Mouse (Mus musculus) intestine, embryonic 14.5 days (tissue): ENCODE data around the gene Anxa3. TPM values are rescaled to one million over a fixed set of nuclear protein-coding genes. Genes with fewer than 3 reads are reported as not detected.

ENCODE experiments used
- ATAC-seq: fragments of 200-750 bp; cut with Nextera tagmentation; replicated peaks from 2 replicates; pipeline ENCODE4 v1.8.0; 2017; ENCODE audit warnings: low read depth, moderate number of reproducible peaks, moderate TSS enrichment, moderate library complexity; ENCODE audit not compliant: low FRiP score, low TSS enrichment
- DNase-seq: peaks from one replicate; pipeline ENCODE4 v3.0.0-alpha.2; 2018; ENCODE audit warnings: low spot score
- H3K27ac ChIP-seq: fragments of 300-500 bp; sonication (generic); 2 replicates; pipeline ENCODE4 v1.5.1; 2014; ENCODE audit warnings: low read depth, mild to moderate bottlenecking, control low read depth
- H3K27me3 ChIP-seq: fragments of 300-500 bp; sonication (generic); replicated peaks from 2 replicates; pipeline ENCODE4 v1.6.1; 2014; ENCODE audit warnings: low read length, control low read depth; ENCODE audit not compliant: control insufficient read depth, insufficient read depth
- H3K36me3 ChIP-seq: fragments of 300-500 bp; sonication (generic); 2 replicates; pipeline ENCODE4 v1.6.1; 2014; ENCODE audit warnings: low read length, control low read depth; ENCODE audit not compliant: control insufficient read depth, insufficient read depth
- H3K4me1 ChIP-seq: fragments of 300-500 bp; sonication (generic); replicated peaks from 2 replicates; pipeline ENCODE4 v1.6.1; 2014; ENCODE audit warnings: low read length, control low read depth, mixed read lengths; ENCODE audit not compliant: control insufficient read depth, insufficient read depth
- H3K4me2 ChIP-seq: fragments of 300-500 bp; sonication (generic); 2 replicates; pipeline ENCODE4 v1.6.1; 2014; ENCODE audit warnings: low read length
- H3K4me3 ChIP-seq: fragments of 300-500 bp; sonication (generic); 2 replicates; pipeline ENCODE4 v1.5.1; 2014; ENCODE audit warnings: low read depth, low read length, control low read depth, mixed read lengths
- H3K9ac ChIP-seq: fragments of 300-500 bp; sonication (generic); 2 replicates; pipeline ENCODE4 v1.6.1; 2014; ENCODE audit warnings: mild to moderate bottlenecking, low read length
- H3K9me3 ChIP-seq: fragments of 300-500 bp; sonication (generic); 2 replicates; pipeline ENCODE4 v1.6.1; 2016; ENCODE audit warnings: low read length, control low read depth; ENCODE audit not compliant: control insufficient read depth
- WGBS: fragments of 180-500 bp; shearing (Covaris S2); extraction: QIAGEN DNeasy Blood & Tissue Kit; methylation state at CpG from one replicate; pipeline ENCODE4 v1.1.7; 2014; 5-methylcytosine and 5-hydroxymethylcytosine counted together
- polyA plus RNA-seq: library from polyadenylated mRNA; unstranded; fragments of >200 nt; fragmentation: Nextera tagmentation; extraction: Ambion mirVana; gene quantifications from 2 replicates; pipeline ENCODE4 v1.2.1, GENCODE M21; 2014

Anxa3 gene
- polyA plus RNA-seq, 1 experiment from 2014 or later, result 53.9 TPM

DNA sequence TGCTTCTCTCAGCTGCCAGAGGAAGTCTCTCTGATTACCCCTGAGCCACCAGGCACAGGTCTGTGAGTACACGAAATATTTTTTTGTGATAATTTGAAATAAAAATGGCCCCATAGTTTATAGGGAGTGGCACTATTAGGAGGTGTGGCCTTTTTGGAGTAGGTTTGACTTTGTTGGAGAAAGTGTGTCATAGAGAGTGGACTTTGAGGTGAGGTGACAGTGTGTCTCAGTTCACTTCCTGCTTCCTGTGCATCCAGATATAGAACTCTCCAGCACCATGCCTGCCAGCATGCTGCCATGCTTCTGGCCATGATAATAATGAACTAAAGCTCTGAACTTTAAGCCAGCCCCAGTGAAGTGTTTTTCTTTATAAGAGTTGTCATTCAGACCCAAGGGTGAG, 66.8 kb downstream of the Anxa3 start:
- Histone ChIP-seq H3K27me3 (no peaks in the 10 kb centered on the region), H3K4me2 (no peak overlapping the region), H3K4me3 (no peak overlapping the region), H3K4me1 (no peaks in the 10 kb centered on the region), H3K36me3 (no peaks in the 10 kb centered on the region), H3K27ac (no peak overlapping the region), H3K9me3 (no peaks in the 10 kb centered on the region), H3K9ac (no peak overlapping the region)
- ATAC-seq (no peak), DNase-seq (no peak)
- WGBS, result 100% methylated on average over 1 of the region's 1 CpGs

DNA sequence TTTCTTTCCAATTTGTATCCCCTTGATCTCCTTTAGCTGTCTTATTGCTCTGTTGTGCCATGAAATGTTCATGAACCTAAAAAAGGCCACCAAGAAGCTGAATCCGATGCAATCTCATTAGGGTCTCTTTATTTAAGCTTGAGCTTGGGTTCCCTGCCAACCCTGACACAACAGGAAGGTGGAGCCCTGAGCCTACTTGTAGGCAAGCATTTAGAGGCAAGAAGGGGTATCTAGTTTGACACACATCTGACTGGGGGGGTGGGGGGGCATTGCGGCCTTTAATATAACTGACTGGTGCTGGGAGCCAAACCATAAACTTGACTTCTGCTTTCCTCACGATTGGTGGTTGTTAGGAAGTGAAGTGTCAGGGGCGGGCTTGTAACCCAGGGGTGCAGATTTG, 74.0 kb downstream of the Anxa3 start:
- no peak for DNase-seq

DNA sequence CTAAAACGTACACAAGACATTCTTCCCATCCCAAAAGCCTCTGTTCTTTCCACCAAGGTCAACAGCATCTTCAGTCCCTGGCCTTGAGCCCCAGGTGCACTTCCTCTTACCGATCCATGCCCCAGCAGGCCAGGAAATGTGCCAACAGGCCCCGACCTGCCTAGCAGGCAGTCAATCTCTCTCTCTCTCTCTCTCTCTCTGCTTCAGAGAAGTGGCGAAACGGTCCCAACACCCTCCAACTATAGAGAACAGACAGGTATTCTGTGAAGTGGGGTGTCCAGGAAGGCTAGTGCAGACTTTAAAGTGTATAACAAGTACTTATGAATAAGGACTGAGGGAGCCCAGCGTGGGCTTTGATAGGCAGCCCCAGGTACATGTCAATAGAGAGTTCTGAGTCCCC, 75.8 kb downstream of the Anxa3 start:
- ATAC-seq (no peak), DNase-seq (no peak)
- Histone ChIP-seq H3K27me3 (no peaks in the 10 kb centered on the region), H3K4me3 (no peak overlapping the region), H3K4me1 (no peaks in the 10 kb centered on the region), H3K9me3 (no peaks in the 10 kb centered on the region), H3K27ac (no peak overlapping the region), H3K9ac (no peak overlapping the region), H3K36me3 (no peaks in the 10 kb centered on the region), H3K4me2 (no peak overlapping the region)
- 60% methylated on average over 6 of the region's 6 CpGs for WGBS

More for the DNA sequence above, 74.0 kb downstream of the Anxa3 start:
- no peak overlapping the region for H3K4me2 ChIP-seq
- H3K9ac ChIP-seq, result no peak overlapping the region
- WGBS, result 90% methylated on average over 4 of the region's 4 CpGs
- no peaks in the 10 kb centered on the region for H3K9me3 ChIP-seq
- H3K4me1 ChIP-seq, result no peaks in the 10 kb centered on the region
- ATAC-seq, result no peak
- H3K4me3 ChIP-seq, result no peak overlapping the region
- H3K36me3 ChIP-seq, result no peaks in the 10 kb centered on the region
- H3K27me3 ChIP-seq, result no peaks in the 10 kb centered on the region
- H3K27ac ChIP-seq, result no peak overlapping the region

GRCm38 (mm10) chr5:96870996-96871395, 77.9 kb downstream of the Anxa3 start:
- Histone ChIP-seq H3K4me1 (no peaks in the 10 kb centered on the region), H3K4me3 (no peak overlapping the region), H3K27me3 (no peaks in the 10 kb centered on the region), H3K9me3 (no peaks in the 10 kb centered on the region), H3K36me3 (no peaks in the 10 kb centered on the region), H3K27ac (no peak overlapping the region), H3K9ac (no peak overlapping the region), H3K4me2 (no peak overlapping the region)
- no peak for DNase-seq
- ATAC-seq, result no peak
- WGBS, result 76% methylated on average over 12 of the region's 12 CpGs

- ATAC-seq (no peak), DNase-seq (no peak)
- WGBS, result 97% methylated on average over 1 of the region's 1 CpGs
These were observed 85.0 kb downstream of the Anxa3 start for GRCm38 (mm10) chr5:96878178-96878577.

DNA sequence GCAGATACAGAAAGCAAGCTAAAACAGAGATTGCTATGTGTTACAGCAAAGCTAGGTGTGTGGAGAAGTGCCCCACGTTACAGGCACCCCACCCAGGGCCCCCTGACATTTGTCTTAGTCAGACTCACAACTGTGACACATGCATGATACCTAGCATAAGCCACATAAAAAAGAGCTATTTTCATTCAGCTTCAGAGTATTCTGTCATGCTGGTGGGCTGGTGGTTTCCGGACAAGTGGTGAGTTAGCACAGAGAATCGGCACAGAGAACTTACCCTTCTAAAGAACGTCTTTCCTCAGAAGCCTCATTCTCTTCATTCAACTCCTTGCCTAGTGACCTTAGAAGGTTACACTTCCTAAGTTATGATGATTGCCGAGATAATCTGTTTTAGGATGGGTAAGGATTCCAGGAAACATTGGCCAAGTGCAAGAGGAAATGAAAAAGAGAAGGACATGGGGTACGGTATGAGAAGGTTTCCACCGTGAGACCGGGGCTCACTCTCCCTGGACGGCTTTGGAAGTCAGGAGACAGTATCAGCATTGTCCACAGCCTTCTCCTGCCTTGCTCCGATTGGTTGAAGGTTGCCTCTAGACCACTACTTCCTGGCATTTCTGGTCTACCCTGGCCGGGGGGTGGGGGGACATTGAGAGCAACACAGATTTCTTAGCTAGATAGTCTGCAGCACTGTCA, 85.9 kb downstream of the Anxa3 start:
- Histone ChIP-seq H3K4me3 (no peak overlapping the region), H3K9ac (no peak overlapping the region), H3K9me3 (peaks cover 3% of the 10 kb centered on the region; the same call in 1 of the 2 replicates), H3K27me3 (no peaks in the 10 kb centered on the region), H3K36me3 (no peaks in the 10 kb centered on the region), H3K4me1 (no peaks in the 10 kb centered on the region), H3K4me2 (no peak overlapping the region), H3K27ac (no peak overlapping the region)
- ATAC-seq (no peak), DNase-seq (no peak)
- WGBS, result 93% methylated on average over 11 of the region's 11 CpGs

More at GRCm38 (mm10) chr5:96878178-96878577, 85.0 kb downstream of the Anxa3 start:
- Histone ChIP-seq H3K4me3 (no peak overlapping the region), H3K27ac (no peak overlapping the region), H3K9me3 (peaks cover 3% of the 10 kb centered on the region; the same call in 1 of the 2 replicates), H3K27me3 (no peaks in the 10 kb centered on the region), H3K4me1 (no peaks in the 10 kb centered on the region), H3K36me3 (no peaks in the 10 kb centered on the region), H3K4me2 (no peak overlapping the region), H3K9ac (no peak overlapping the region)

DNA sequence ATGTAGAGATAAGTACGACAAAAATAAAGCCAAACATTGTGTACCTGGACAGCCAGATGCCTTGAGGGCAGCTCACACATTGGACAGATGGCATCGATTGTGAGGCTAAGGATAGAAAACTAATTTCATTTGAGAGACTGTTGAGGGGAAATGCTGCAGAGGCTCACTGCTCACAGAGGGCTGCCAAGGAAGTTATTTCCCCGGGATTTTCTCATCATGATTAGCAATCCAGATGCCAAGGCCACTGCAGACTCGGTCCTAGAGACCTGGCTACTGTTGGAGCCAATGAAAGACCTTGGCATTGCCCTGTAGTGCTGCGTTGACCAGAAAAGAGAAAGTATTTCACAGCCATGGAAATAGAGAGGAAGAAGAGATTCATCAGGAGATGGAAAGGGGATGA, 87.1 kb downstream of the Anxa3 start:
- no peaks in the 10 kb centered on the region for H3K27me3 ChIP-seq
- no peak overlapping the region for H3K4me3 ChIP-seq
- no peaks in the 10 kb centered on the region for H3K36me3 ChIP-seq
- 83% methylated on average over 5 of the region's 5 CpGs for WGBS
- H3K4me2 ChIP-seq, result no peak overlapping the region
- DNase-seq (no peak), ATAC-seq (no peak)
- H3K4me1 ChIP-seq, result no peaks in the 10 kb centered on the region
- H3K27ac ChIP-seq, result no peak overlapping the region
- peaks cover 3% of the 10 kb centered on the region; the same call in 1 of the 2 replicates for H3K9me3 ChIP-seq
- H3K9ac ChIP-seq, result no peak overlapping the region

- H3K36me3 ChIP-seq, result no peaks in the 10 kb centered on the region
- H3K27me3 ChIP-seq, result no peaks in the 10 kb centered on the region
- no peak overlapping the region for H3K27ac ChIP-seq
- DNase-seq (no peak), ATAC-seq (0 out of 2 replicates have a peak, but pooled peaks have one; percentile 75)
- 62% methylated on average over 3 of the region's 3 CpGs for WGBS
- H3K4me1 ChIP-seq, result no peaks in the 10 kb centered on the region
- H3K4me2 ChIP-seq, result no peak overlapping the region
- no peak overlapping the region for H3K4me3 ChIP-seq
- H3K9me3 ChIP-seq, result peaks cover 3% of the 10 kb centered on the region; the same call in 1 of the 2 replicates
- no peak overlapping the region for H3K9ac ChIP-seq
These were observed 88.0 kb downstream of the Anxa3 start for GRCm38 (mm10) chr5:96881118-96881517.

DNA sequence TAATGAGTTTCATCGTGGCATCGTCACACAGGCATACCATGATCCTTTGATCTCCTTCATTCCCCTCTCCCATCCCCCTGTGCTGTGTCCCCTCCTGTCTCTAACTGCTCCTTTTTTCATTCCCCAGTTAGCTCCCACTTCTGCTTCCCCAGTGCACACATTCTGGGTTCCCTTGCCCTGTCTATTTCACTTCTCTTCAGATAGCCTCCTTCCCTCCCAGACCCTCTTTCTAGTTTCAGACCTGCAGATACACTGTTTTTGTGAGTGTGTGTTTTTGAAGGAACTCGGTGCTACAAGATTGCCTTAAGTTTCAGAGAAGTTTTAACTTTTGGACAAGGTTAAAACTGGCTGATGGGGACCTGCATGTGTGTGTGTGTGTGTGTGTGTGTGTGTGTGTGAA, 88.5 kb downstream of the Anxa3 start:
- DNase-seq, result no peak
- Histone ChIP-seq H3K36me3 (no peaks in the 10 kb centered on the region), H3K27me3 (no peaks in the 10 kb centered on the region), H3K9me3 (peaks cover 3% of the 10 kb centered on the region; the same call in 1 of the 2 replicates), H3K4me3 (no peak overlapping the region), H3K9ac (no peak overlapping the region), H3K4me2 (no peak overlapping the region), H3K27ac (no peak overlapping the region), H3K4me1 (no peaks in the 10 kb centered on the region)
- no peak for ATAC-seq
- WGBS, result 78% methylated on average over 3 of the region's 3 CpGs
